19 mouse cellular contexts compared by ENCODE assay signal in genomic region chr6:138073540-138073939, GRCm38 (mm10). TPM values are rescaled to one million over a fixed set of nuclear protein-coding genes. Genes with fewer than 3 reads are reported as not detected.
"Had no signal": no experiment of that assay in that cellular context is flagged by ENCODE, and none has a peak within 500 bp of the region (broad histone marks: within the 10 kb centered on the region; RNA-seq: fewer than 3 reads in every experiment).

No protein-coding gene starts in this region.

- H3K4me1 ChIP-seq: neural tube, embryonic 15.5 days; stomach, embryonic 15.5 days had no signal

- DNase-seq: right cerebral cortex, adult 18-20 months; right cerebral cortex, postnatal 14 days; right cerebral cortex, postnatal 25 days; right cerebral cortex, postnatal 4 days; spleen, adult 18-20 months; thymus, adult 18-20 months; thymus, adult 2 months; thymus, postnatal 14 days; thymus, postnatal 25 days; thymus, postnatal 36 days; thymus, postnatal 4 days had no signal

- H3K27me3 ChIP-seq: neural tube, embryonic 15.5 days; stomach, embryonic 15.5 days had no signal

- H3K9me3 ChIP-seq: neural tube, embryonic 15.5 days; stomach, embryonic 15.5 days had no signal

- H3K27ac ChIP-seq: neural tube, embryonic 15.5 days; stomach, embryonic 15.5 days; stomach, postnatal 0 days had no signal

- H3K9ac ChIP-seq: neural tube, embryonic 15.5 days; stomach, embryonic 15.5 days had no signal

- H3K36me3 ChIP-seq: neural tube, embryonic 15.5 days; stomach, embryonic 15.5 days had no signal

- H3K4me3 ChIP-seq: neural tube, embryonic 15.5 days; stomach, embryonic 15.5 days had no signal

- H3K4me2 ChIP-seq: neural tube, embryonic 15.5 days; stomach, embryonic 15.5 days had no signal

RNA-seq across cellular contexts. Expression of gene Slc15a5, which starts 6.2 kb away (rescaled TPM):
- total RNA-seq: neutrophil, adult 5-6 weeks had no signal
- polyA plus RNA-seq: neural tube, embryonic 14.5 days; spleen, adult 2 months; stomach, embryonic 14.5 days; stomach, embryonic 15.5 days; stomach, embryonic 16.5 days; stomach, postnatal 0 days had no signal
